Mouse (Mus musculus) T-helper 2 cell (primary cell): Measurements from ENCODE around the gene Dnah1.

ENCODE experiments used
- in situ Hi-C: fragments of 300-600 bp; cut with MboI, MseI; formaldehyde crosslinking; loops from one replicate; pipeline ENCODE4 v1.15.1; 2025; ENCODE audit warnings: high pct_unique_total_duplicates

Gene Dnah1

DNA sequence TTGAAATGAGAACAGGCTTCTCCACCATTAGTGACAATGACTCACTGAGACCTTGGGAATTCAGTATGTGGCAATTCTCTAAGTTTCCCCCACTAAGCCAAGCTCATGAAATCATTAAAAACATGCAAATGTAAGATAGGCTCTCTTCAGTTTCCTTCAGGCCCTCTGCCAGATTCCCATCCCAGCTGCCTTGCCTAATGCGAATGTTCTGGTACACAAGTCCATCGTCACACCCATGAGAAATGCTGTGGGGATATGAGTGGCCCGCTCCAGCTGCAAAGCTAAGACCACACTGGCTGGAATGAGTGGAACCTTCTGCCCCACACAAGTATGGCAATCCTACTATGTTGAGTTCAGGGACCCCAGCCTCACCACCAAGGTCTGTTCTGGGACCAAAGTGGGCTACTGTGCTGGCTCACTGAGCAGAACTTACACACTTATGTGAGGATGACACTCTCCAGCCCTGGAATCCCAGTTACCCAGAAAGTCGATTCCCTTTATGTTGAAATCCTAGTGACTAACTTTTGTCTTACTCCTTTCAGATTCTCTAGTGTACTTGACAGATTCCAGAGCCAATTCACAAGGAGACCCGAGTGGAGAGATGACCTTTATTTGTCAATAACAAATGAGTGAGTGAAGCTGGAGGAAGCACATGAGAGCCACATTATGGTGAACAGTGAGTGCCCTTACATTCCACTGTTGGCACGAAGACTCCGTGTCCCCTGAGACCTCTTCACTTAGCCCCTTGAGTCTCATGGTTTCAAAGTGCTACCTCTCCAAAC, 86.4 kb downstream of the Dnah1 start:
- in situ Hi-C loops = no loop called here

DNA sequence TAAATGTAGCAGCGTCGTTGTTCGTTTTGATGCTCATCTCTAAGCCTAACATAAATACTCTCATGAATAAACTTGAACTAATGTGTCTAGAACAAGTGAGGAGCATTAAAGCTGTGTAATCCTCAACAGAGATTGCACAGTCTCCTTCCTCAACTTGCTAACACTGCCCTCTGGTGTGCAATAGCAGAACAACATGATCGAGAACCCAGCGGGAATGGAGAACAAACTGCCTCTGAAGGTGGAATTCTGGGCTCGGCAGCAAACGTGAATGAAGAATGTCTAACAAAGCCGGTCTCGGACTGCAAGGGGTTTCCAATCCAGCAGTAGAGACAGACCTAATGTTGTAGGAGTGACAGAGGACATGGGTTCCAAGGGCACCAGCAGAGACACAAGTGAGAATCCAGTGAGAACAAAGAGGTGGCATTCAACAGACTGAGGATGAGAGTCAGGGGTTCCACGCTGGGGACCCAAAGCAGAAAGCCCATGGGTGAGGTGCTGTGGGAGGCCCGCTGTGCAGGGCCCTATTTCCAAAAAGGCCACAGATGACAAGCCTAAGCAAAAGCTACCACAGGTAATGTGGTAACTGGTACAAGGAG, 89.6 kb downstream of the Dnah1 start:
- in situ Hi-C loops = loop anchor here (5.0 kb wide), 1 partner anchor 83 kb away; no protein-coding TSS in a partner anchor

DNA sequence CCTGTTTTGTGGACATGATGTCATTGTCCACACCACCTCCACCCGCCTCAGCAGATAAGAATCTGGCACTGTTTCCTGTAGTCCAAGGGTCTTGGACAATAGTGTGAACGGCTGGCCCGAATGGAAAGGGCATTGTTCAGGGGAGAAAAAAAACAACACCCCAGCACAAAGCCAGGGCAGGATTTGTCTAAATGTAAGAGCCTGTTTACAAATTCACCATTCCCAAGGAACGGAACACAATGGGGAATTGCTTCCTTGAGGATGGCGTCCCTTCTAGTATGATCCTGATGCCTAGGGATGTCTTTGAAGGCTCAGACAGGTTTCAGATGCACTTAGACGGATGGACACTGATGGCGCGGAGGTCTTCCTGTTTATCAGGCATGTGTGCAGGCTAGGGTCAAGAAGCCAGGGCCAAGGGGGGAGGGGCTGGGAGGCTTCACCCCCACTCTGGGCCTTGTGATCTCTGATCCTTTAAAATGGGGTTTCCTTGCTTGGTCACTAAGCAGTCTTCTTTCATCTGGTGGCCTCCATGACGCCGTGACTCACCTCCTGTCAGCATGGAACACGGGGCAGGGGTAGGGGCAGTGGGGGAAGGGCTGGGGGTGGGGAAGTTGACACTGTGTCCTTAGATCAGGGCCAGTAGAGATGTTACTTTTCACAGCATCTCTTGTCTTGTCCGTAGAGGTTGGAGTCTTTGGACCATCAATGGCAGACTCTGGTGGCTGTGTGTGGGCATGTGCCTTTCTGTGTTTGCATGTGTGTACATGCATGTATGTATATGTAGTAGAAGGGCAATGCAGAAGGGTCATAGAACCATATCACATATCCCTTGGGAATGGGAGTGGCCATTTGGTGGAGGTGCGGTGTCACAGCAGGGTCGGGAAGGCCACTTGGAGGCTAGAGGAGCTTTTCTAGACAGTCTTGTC, 90.4 kb downstream of the Dnah1 start:
- in situ Hi-C loops = loop anchor here (5.0 kb wide), 1 partner anchor 84 kb away; no protein-coding TSS in a partner anchor

DNA sequence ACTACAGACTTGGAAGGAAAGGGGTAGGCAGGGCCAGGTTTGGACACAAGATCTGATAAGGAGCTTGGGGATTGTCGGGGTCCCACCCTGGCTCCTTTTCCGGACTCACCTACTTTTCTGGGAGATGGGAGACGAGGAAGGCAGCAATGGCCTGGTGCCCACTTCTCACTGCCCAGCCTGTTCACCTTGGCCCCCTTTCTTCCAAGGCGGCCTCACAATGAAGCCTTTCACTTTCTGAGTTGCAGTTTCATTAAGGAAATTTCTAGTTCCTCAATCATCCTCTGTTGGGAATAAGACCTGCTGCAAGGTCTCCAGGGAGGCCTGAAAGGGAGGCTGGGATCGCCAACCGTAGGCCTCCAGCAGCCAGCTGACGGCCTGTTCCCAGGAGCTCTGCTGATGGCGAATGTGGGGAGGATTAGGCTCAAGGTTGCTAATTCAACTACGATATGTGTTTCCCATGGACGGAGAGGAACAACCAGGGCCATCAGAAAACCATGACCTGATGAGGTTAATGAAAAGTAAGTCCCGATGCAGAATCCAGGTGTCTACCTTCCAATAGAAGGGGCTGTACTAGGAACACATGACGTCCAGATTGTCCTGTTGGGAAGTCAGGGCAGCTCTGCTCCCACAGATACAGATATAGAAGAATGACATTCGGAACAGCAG, 91.2 kb downstream of the Dnah1 start:
- in situ Hi-C loops = loop anchor here (5.0 kb wide), 1 partner anchor 85 kb away; no protein-coding TSS in a partner anchor

DNA sequence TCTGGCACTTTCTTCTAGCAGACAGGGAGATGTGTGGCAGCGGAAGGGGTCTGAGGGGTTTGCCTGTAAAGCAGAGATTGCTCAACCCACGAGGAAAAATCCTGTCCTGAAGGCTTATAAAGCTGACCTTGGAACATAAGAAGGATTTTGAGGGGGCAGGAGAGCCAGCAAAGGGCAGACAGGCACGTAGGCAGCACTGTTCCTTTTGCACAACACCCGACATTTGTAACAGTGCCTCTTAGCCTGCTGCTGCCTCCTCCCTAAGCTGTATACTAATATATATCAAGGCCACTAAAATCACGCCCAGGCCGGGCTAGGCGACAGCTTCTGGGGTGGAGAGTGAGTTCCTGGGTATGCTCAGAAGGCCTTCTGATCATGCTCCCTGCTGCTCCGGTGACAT, 93.3 kb downstream of the Dnah1 start:
- in situ Hi-C loops = loop anchor here (5.0 kb wide), 1 partner anchor 87 kb away; no protein-coding TSS in a partner anchor

DNA sequence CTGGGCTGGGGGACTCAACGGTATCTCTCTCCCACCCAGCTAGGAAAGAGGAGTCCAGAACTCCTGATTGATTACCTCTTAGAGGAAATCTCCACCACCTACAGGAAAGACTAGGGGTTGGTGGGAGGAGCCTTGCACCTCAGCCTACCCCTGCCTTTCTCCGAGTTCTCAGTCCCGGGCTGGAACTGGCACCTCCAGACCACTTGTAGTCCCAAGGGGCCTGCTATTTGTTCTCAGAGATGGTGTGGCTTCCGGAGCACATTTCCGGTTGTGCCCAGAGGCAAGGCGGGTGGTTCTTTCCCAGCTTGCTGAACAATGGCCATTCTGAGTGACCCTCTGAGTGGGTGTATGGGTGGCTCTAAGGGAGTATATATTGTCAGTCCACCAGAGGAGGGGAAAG, 95.5 kb downstream of the Dnah1 start:
- in situ Hi-C loops = no loop called here

DNA sequence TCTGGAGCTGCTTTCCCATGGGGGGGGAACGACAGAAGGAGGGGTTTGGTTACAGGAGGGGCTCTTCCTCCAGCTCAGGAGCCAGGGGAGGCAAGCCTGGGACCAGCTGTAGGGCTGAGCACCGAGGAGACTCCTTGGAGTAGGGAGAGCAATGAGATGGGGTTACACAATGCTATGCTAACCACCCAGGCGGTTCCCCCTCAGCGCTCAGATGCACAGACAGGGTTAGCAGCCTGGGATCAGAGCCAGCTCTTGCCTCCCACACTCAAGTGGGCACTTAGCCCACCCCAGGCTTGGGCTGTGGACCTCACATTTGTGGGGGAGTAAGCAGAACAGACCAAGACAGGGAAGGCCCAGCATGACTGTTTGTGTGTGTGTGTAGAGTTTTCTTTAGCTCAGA, 96.7 kb downstream of the Dnah1 start:
- in situ Hi-C loops = no loop called here

DNA sequence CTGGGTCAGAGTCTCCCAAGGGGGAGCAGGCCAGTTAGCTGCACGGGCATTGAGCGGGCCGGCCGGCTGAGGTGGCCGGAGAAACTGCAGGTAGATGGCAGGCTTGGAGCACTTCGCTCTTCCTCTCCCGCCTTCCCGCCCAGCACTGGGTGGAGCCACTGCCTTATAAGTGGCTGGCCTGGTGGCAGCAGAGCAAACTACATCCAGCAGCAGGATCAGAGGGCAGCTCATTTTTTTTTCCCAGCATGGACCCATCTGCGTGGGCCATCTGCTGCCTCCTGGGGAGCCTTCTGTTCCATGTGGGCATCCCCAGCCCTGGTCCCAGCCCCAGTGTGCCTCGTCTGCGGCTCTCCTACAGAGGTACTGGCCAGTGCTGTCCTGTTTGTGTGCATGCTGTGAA, 106.0 kb downstream of the Dnah1 start, which contains the start of gene Sema3g:
TSS of gene Sema3g (plus strand) at position 195 of the 400 bp plus-strand sequence.
- in situ Hi-C loops = no loop called here

DNA sequence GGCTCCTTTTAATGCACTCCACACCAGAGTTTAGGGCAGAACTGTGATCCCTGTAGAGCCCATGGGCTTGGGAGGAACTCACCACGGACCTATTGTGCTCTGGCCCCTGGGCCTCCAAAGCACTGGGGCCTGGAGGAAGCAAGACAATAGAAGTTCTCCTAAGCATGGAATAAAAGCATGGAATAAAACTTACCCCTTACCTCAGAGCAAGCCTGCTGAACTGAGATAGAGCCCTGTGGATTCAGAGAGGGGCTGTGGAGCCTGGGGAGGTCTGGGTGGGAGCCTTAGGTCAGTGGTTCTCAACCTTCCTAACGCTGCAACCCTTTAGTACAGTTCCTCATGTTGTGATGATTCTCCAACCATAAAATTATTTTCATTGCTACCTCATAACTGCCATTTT, 106.8 kb downstream of the Dnah1 start, which contains the start of gene Nisch:
TSS of gene Nisch (minus strand) at position 101 of the 400 bp plus-strand sequence.
- in situ Hi-C loops = no loop called here

DNA sequence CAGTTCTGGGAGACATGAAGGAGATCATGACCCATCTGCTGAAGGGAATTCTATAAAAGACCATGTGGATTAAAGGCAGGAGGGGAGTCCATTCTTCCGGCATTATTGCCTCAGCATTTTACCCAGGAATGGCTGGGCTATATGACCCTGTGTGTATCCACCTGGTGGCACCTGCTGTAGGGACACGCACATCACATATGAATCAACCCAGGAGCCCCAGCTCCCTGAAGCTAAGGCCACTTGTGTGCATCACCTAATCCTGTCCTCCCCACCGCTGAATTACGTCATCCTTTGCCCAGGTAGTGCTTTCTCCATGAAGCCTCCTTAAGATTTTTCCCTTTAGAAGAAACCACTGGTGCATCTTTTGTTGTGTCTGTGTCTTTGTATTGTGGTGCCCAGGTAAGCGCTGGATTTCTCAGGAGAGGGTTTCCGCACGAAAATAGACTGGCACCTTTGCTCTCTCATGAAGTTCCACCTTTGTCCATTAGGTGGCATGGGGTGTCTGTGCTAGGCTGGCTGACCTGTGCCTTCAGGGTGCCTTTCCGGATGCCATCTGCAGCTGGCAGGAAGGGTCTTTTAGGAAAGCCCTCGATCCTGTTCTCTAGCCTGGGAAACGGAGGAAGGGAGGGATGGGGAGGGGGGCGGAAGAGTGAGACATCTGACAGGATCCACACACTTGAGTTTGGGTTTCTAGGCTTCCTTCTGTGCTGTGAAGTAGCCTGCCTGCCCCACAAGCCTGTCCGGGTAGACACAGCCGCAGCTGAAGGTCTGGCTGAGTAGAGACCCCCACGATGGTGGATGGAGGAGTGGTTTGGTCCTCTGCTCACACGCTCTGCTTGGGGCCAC, 108.3 kb downstream of the Dnah1 start:
- in situ Hi-C loops = no loop called here

DNA sequence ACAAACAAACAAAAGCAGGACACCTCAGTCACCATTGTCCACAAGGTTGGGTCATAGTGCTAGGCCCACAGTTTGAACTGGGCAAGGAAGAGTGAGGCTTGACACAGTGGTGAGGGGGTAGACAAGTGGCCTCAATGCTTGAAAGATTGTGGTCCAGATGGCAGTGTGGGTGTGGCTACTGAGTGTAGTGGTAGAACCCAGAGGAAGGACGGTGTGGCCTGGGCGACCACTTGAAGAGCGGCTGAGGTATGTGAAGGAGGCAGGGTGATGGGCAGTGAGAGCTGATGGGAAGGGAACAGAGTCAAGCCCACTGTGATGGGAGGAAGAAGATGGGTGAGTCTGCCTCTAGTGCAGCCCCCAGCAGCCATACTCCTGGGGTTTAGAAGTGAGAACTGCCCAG, 109.0 kb downstream of the Dnah1 start:
- in situ Hi-C loops = no loop called here

DNA sequence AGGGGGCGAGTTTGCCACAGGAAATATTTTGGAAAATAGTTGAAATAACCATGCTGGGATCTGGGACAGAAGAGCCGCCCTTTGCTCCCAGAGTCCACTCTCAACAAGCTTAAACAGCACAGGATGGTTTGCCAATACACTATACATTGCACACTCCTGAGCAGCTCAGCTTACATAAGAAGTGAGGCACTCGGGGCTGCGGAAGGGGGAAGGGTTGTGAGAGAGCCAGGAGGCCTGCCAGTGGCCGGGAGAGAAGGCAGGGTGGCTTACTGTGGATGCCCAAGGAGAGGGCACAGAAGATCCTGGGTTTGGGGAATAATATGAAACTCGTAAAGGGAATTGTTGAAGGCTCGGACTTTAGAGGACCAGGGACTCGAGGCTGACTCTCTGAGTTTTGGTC, 109.8 kb downstream of the Dnah1 start:
- in situ Hi-C loops = no loop called here

DNA sequence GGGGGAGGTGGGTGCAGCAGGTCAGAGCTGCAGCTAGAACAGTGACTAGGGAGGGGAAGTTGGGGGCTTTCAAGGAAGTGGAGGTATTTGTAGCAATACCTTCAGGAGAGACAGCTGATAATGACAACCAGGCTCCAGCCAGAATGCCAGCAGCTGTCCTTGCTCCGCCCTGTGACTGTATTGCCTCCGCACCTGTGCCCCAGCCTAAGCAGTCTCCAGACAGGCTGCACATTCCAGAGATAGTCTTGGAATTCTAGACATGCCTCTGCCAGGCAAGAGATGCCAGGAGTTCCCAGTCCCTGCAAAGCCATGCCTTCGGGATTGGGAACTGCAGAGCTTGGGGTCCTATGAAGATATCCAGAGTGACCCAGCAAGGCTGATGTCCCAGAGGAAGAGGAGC, 111.2 kb downstream of the Dnah1 start:
- in situ Hi-C loops = no loop called here

DNA sequence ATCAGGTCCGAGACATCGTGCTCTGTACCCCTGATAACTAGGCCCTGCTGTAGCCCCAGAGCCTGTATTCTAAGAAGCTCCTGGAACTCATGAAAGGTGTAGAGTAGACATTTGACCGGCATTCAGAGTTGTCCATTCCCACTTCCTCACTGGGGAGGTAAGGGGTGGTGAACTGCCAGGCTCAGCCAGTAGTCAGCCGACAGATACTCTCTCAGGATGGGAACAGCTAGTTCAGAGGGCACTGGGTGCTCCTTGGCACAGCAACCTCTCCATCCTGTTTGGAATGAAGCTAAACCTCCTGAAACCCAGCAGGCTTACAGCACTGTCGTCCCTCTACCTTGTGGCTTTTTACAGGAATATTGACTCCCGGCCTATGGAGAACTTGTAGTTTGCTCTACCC, 111.8 kb downstream of the Dnah1 start:
- in situ Hi-C loops = no loop called here
